Mouse (Mus musculus) heart, embryonic 16.5 days (tissue): Measurements from ENCODE around the gene Evi5. TPM values are rescaled to one million over a fixed set of nuclear protein-coding genes. Genes with fewer than 3 reads are reported as not detected.

Experiments
- ATAC-seq: fragments of 200-750 bp; cut with Nextera tagmentation; replicated peaks from 2 replicates; pipeline ENCODE4 v1.8.0; 2017; ENCODE audit warnings: moderate number of reproducible peaks; ENCODE audit not compliant: insufficient read depth, low FRiP score; ENCODE audit errors: extremely low read depth
- H3K27ac ChIP-seq: fragments of 300-500 bp; sonication (generic); 2 replicates; pipeline ENCODE4 v1.5.1; 2014; ENCODE audit warnings: mild to moderate bottlenecking, low read length, control low read depth, moderate library complexity
- H3K27me3 ChIP-seq: fragments of 300-500 bp; sonication (generic); 2 replicates; pipeline ENCODE4 v1.6.1; 2014; ENCODE audit warnings: low read length, mixed read lengths; ENCODE audit not compliant: control insufficient read depth, insufficient read depth
- H3K36me3 ChIP-seq: fragments of 300-500 bp; sonication (generic); 2 replicates; pipeline ENCODE4 v1.6.1; 2014; ENCODE audit not compliant: control insufficient read depth, insufficient read depth
- H3K4me1 ChIP-seq: fragments of 300-500 bp; sonication (generic); 2 replicates; pipeline ENCODE4 v1.6.1; 2014; ENCODE audit warnings: low read length, mixed read lengths; ENCODE audit not compliant: control insufficient read depth, insufficient read depth
- H3K4me2 ChIP-seq: fragments of 300-500 bp; sonication (generic); 2 replicates; pipeline ENCODE4 v1.6.1; 2014; ENCODE audit warnings: low read depth, mild to moderate bottlenecking, control low read depth, low read length
- H3K4me3 ChIP-seq: fragments of 300-500 bp; sonication (generic); 2 replicates; pipeline ENCODE4 v1.5.1; 2014; ENCODE audit warnings: mild to moderate bottlenecking, control low read depth, low read length
- H3K9ac ChIP-seq: fragments of 300-500 bp; sonication (generic); 2 replicates; pipeline ENCODE4 v1.6.1; 2014; ENCODE audit warnings: low read length, control low read depth
- H3K9me3 ChIP-seq: fragments of 300-500 bp; sonication (generic); replicated peaks from 2 replicates; pipeline ENCODE4 v1.6.1; 2016; ENCODE audit warnings: low read length; ENCODE audit not compliant: control insufficient read depth
- WGBS: fragments of 180-500 bp; shearing (Covaris S2); extraction: QIAGEN DNeasy Blood & Tissue Kit; methylation state at CpG from one replicate; pipeline ENCODE4 v1.1.7; 2014; 5-methylcytosine and 5-hydroxymethylcytosine counted together
- polyA plus RNA-seq: library from polyadenylated mRNA; unstranded; fragments of >200 nt; fragmentation: Nextera tagmentation; extraction: Ambion mirVana; gene quantifications from 2 replicates; pipeline ENCODE4 v1.2.1, GENCODE M21; 2015

Evi5 gene
- polyA plus RNA-seq, 1 experiment from 2014 or later, result 41.0 TPM

DNA sequence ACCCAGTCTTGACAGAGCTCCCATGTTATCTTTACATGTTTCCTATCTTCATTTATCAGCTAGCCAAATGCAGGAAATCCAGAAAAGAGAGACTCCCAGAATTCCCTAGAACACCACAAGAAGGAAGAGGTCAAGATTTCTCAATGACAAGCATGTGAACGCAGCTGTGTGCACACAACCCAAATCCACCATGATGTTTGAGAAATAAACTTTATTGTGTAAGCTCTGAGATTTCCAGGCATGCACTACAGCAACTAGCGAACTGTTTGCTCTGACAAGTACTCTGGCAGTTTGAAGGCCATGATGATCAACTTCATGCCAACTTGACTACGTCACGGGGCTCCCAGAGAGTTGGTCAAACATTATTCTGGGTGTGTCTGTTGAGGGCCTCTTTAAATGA lies 169.2 kb downstream of the Evi5 start:
- ATAC-seq, result no peak
- H3K4me3 ChIP-seq, result no peak overlapping the region
- 77% methylated on average over 4 of the region's 4 CpGs for WGBS
- no peak overlapping the region for H3K4me2 ChIP-seq
- H3K27ac ChIP-seq, result no peak overlapping the region
- no peaks in the 10 kb centered on the region for H3K27me3 ChIP-seq
- H3K9ac ChIP-seq, result no peak overlapping the region
- H3K4me1 ChIP-seq, result peaks cover 2% of the 10 kb centered on the region; the same call in 1 of the 2 replicates
- no peaks in the 10 kb centered on the region for H3K9me3 ChIP-seq
- H3K36me3 ChIP-seq, result no peaks in the 10 kb centered on the region

DNA sequence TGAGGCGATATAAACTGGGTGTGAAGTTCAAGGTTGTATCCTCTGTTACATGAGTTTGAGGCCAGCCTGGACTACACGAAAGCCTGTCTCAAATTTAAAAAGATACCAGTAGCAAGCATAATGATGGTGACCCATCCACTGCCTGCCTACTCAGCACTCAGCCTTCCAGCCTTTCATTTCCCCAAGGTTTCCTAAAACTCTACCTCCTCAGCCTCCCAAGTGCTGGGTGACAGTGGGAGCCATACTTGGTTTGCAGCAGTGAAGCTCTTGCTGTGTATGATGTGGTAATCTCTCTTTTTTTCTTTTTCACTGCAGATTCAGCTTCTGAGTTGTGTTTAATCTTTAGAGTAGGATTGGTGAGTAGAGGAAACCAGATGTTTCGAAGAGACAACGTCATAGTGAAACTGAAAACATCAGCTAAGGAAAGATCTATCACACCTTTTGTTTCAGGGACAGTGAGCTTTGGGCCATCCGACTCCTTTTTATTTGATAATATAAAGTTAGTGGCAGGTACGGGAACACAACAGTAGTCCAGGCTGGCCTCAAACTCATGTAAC lies 171.6 kb downstream of the Evi5 start:
- Histone ChIP-seq H3K4me2 (no peak overlapping the region), H3K4me3 (no peak overlapping the region), H3K4me1 (peaks cover 2% of the 10 kb centered on the region; the same call in 1 of the 2 replicates), H3K9me3 (no peaks in the 10 kb centered on the region), H3K27ac (no peak overlapping the region), H3K27me3 (no peaks in the 10 kb centered on the region), H3K36me3 (no peaks in the 10 kb centered on the region), H3K9ac (no peak overlapping the region)
- 79% methylated on average over 6 of the region's 6 CpGs for WGBS
- 0 out of 2 replicates have a peak, but pooled peaks have one; percentile 33 for ATAC-seq

DNA sequence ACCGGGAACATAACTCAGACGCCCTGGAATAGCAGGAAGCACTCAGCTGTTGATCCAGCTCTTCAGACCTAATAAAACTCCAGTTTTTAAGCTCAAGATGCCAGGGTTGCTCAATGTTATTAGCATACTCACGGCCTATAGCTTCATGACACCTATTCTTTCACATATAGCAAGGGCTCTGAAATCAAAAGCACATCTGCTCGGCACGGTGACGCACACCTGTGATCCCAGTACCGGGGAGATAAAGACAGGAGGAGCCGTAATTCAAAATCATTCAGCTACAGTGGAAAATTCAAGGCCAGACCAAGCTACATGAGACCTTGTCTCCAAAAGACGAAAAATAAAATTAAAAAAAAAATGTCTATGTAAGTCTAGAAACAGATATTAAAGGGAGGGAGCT lies 173.2 kb downstream of the Evi5 start:
- H3K4me2 ChIP-seq, result no peak overlapping the region
- H3K4me3 ChIP-seq, result no peak overlapping the region
- WGBS, result 81% methylated on average over 9 of the region's 9 CpGs
- no peaks in the 10 kb centered on the region for H3K27me3 ChIP-seq
- no peaks in the 10 kb centered on the region for H3K9me3 ChIP-seq
- H3K9ac ChIP-seq, result no peak overlapping the region
- no peak overlapping the region for H3K27ac ChIP-seq
- no peaks in the 10 kb centered on the region for H3K36me3 ChIP-seq
- ATAC-seq, result no peak
- H3K4me1 ChIP-seq, result peaks cover 2% of the 10 kb centered on the region; the same call in 1 of the 2 replicates

DNA sequence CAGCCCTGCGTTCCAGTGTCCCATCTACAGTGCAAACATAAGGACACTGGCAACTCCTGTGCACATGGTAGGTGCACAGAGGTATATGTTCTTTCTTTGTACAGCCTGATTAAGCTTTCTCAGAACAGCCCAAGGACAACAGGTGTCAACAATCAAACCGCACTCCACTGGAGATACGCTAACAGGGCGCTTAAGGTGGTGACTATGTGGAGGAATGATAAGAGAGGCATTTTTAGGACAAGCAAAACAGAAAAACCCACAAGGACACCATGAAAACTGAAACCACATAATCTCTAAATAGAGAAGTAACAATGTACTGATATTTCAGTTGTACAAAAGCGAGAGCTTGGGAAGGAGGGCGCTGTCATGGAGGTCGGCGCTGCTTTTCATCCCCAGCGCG lies 174.0 kb downstream of the Evi5 start:
- Histone ChIP-seq H3K4me3 (no peak overlapping the region), H3K9ac (no peak overlapping the region), H3K4me1 (peaks cover 2% of the 10 kb centered on the region; the same call in 1 of the 2 replicates), H3K27ac (no peak overlapping the region), H3K36me3 (no peaks in the 10 kb centered on the region), H3K9me3 (0 out of 2 replicates have a peak, but pooled peaks cover 1% of the 10 kb centered on the region), H3K4me2 (peak overlapping the region; percentile 25), H3K27me3 (no peaks in the 10 kb centered on the region)
- ATAC-seq, result peak; percentile 69
- 53% methylated on average over 10 of the region's 10 CpGs for WGBS

DNA sequence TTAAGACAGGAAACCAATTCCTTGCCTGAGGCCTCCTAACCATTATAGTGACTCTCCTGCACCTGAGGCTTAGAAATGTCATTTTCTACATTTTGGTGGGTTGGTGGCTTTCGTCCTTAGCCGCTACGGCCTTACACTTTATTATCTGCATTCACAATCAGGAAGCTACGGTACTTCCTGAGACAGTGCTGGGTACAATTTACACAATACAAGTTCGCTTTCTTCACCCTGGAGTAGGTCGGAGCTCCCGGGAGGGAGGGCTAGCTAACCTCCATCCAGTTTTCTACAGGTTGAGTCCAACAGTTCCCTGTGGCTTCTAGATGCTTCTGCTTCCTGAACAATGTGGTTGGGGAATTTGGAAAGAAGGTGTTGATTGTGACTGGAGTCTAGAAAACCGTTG lies 176.0 kb downstream of the Evi5 start:
- no peak overlapping the region for H3K4me3 ChIP-seq
- H3K4me1 ChIP-seq, result peaks cover 2% of the 10 kb centered on the region; the same call in 1 of the 2 replicates
- no peak for ATAC-seq
- no peak overlapping the region for H3K4me2 ChIP-seq
- H3K36me3 ChIP-seq, result no peaks in the 10 kb centered on the region
- H3K9ac ChIP-seq, result no peak overlapping the region
- WGBS, result 62% methylated on average over 8 of the region's 8 CpGs
- H3K27me3 ChIP-seq, result no peaks in the 10 kb centered on the region
- no peak overlapping the region for H3K27ac ChIP-seq
- 0 out of 2 replicates have a peak, but pooled peaks cover 3% of the 10 kb centered on the region for H3K9me3 ChIP-seq

DNA sequence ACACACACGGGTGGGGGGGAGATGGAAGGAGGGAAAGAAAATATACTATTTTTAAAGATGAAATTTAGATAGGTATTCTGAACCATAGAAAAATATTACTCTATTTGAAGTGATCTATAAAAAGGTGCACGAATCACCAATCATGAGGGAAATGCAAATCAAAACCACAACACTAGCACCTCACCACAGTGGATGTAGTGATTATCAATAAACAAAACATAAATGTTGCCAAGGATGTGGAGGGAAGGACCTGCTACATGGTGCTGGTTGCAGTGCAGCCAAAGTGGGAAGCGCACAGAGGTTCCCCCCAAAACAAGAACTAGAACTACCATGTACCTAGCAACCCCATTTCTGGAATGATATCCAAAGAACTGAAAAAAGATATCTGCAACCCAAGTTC lies 179.9 kb downstream of the Evi5 start:
- Histone ChIP-seq H3K36me3 (no peaks in the 10 kb centered on the region), H3K4me1 (no peaks in the 10 kb centered on the region)
- WGBS, result 76% methylated on average over 3 of the region's 3 CpGs

More for the DNA sequence above, 179.9 kb downstream of the Evi5 start:
- Histone ChIP-seq H3K4me3 (no peak overlapping the region), H3K4me2 (no peak overlapping the region), H3K9ac (no peak overlapping the region), H3K27me3 (no peaks in the 10 kb centered on the region), H3K27ac (no peak overlapping the region), H3K9me3 (0 out of 2 replicates have a peak, but pooled peaks cover 3% of the 10 kb centered on the region)
- ATAC-seq, result no peak

Other genes starting within 250 kb of the Evi5 start
- 0.94 and 3.0 TPM in 2 replicates for gene Gfi1, start 149.1 kb downstream of the Evi5 start, polyA plus RNA-seq
- gene Ube2d2b, start 45.0 kb downstream of the Evi5 start, polyA plus RNA-seq, result 0.14 and 0.35 TPM in 2 replicates
- 41.8 and 46.6 TPM in 2 replicates for gene Rpl5, start 25.4 kb upstream of the Evi5 start, polyA plus RNA-seq
- 21.0 and 23.1 TPM in 2 replicates for gene Fam69a, start 112.0 kb upstream of the Evi5 start, polyA plus RNA-seq
- 75.0 and 99.1 TPM in 2 replicates for gene Mtf2, start 190.6 kb upstream of the Evi5 start, polyA plus RNA-seq